Mouse (Mus musculus) liver, embryonic 14.5 days (tissue): ENCODE measurements around the gene Nsmce4a. TPM values are rescaled to one million over a fixed set of nuclear protein-coding genes. Genes with fewer than 3 reads are reported as not detected.

Experiments used
- ATAC-seq: fragments of 200-750 bp; cut with Nextera tagmentation; 2 replicates; pipeline ENCODE4 v1.8.0; 2017; ENCODE audit warnings: moderate number of reproducible peaks, mild to moderate bottlenecking, moderate library complexity; ENCODE audit not compliant: insufficient read depth
- DNase-seq, 3 experiments: peaks; one replicate each; pipeline ENCODE4 v3.0.0-alpha.2; 2012 to 2013; ENCODE audit warnings: low read depth in 3 of 3, low spot score in 3 of 3
- H3K27ac ChIP-seq: fragments of 300-500 bp; sonication (generic); 2 replicates; pipeline ENCODE4 v1.5.1; 2014; ENCODE audit warnings: moderate library complexity, mild to moderate bottlenecking, control low read depth, inconsistent platforms
- H3K27me3 ChIP-seq: fragments of 300-500 bp; sonication (generic); 2 replicates; pipeline ENCODE4 v1.6.1; 2014; ENCODE audit warnings: mild to moderate bottlenecking, low read length, moderate library complexity; ENCODE audit not compliant: control insufficient read depth, insufficient read depth
- H3K36me3 ChIP-seq: fragments of 300-500 bp; sonication (generic); replicated peaks from 2 replicates; pipeline ENCODE4 v1.6.1; 2014; ENCODE audit warnings: low read depth; ENCODE audit not compliant: control insufficient read depth, insufficient read depth
- H3K4me1 ChIP-seq, 2 experiments: fragments of 200-500 bp in 1 of 2; fragments of 300-500 bp in 1 of 2; sonication (generic) in 1 of 2; replicated peaks; 2 replicates each; pipeline ENCODE4 v1.6.1; 2012 to 2014; ENCODE audit warnings: antibody characterized with exemption in 1 of 2, inconsistent platforms in 1 of 2, low read length in 1 of 2; ENCODE audit not compliant: control insufficient read depth in 2 of 2, insufficient read depth in 2 of 2
- H3K4me2 ChIP-seq: fragments of 300-500 bp; sonication (generic); 2 replicates; pipeline ENCODE4 v1.6.1; 2014; ENCODE audit warnings: low read depth, mild to moderate bottlenecking, control low read depth, moderate library complexity
- H3K4me3 ChIP-seq, 2 experiments: fragments of 200-500 bp in 1 of 2; fragments of 300-500 bp in 1 of 2; sonication (generic) in 1 of 2; 2 replicates each; pipeline ENCODE4 v1.5.1; 2012 to 2014; ENCODE audit warnings: low read depth in 2 of 2, low read length in 2 of 2, mild to moderate bottlenecking in 2 of 2, control low read depth in 1 of 2, inconsistent platforms in 1 of 2, moderate library complexity in 1 of 2; ENCODE audit not compliant: insufficient read depth in 1 of 2
- H3K9ac ChIP-seq: fragments of 300-500 bp; sonication (generic); replicated peaks from 2 replicates; pipeline ENCODE4 v1.6.1; 2014; ENCODE audit warnings: mild to moderate bottlenecking, control low read depth, moderate library complexity
- H3K9me3 ChIP-seq: fragments of 300-500 bp; sonication (generic); 2 replicates; pipeline ENCODE4 v1.6.1; 2016; ENCODE audit warnings: low read length, mixed read lengths; ENCODE audit not compliant: control insufficient read depth
- CTCF ChIP-seq: IDR thresholded peaks from 2 replicates; pipeline ENCODE4 v1.5.1; 2016; ENCODE audit warnings: antibody characterized with exemption, low read depth, control low read depth
- EP300 ChIP-seq: IDR thresholded peaks from 2 replicates; pipeline ENCODE4 v1.6.1; 2016; ENCODE audit warnings: antibody characterized with exemption, low read depth
- WGBS: fragments of 180-500 bp; shearing (Covaris S2); extraction: QIAGEN DNeasy Blood & Tissue Kit; methylation state at CpG from one replicate; pipeline ENCODE4 v1.1.7; 2014; ENCODE audit not compliant: insufficient replicate concordance; 5-methylcytosine and 5-hydroxymethylcytosine counted together
- polyA plus RNA-seq, 2 experiments: library from polyadenylated mRNA; depleted of rRNA in 1 of 2; stranded (reverse) in 1 of 2; unstranded in 1 of 2; fragments of >200 nt; fragmentation: Nextera tagmentation in 1 of 2; extraction: Ambion mirVana in 1 of 2; gene quantifications; 2 replicates each; pipeline versions ENCODE4 v1.2.1 to v1.2.3; 2012 to 2014

Nsmce4a gene
- polyA plus RNA-seq, 2 experiments = 53.2 to 115 TPM

DNA sequence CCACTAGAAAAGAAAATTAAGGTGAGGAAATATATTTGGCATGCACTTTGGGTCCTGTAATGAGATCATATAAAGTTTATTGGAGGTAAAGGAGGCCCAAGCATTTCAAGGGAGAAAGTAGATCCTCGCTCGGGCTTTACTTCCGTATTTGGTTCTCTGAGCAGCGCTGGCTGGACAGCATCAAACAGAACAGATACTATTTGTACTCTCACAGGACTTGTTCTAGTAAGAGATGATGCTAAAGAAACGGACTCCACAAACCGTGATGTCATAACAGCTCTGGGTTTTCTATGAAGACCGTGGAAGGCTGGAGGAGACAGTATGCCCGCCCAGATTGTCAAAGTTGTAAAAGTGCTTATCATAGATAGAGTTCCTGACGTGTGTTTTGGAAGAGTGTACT is 45.6 kb downstream of the Nsmce4a start:
- ATAC-seq (no peak), DNase-seq (no peak)
- peaks cover 17% of the 10 kb centered on the region for H3K36me3 ChIP-seq
- H3K27ac ChIP-seq = no peak overlapping the region
- no peaks in the 10 kb centered on the region for H3K9me3 ChIP-seq
- no peaks in the 10 kb centered on the region; a peak in 1 of 4 replicates for H3K4me1 ChIP-seq
- no peak overlapping the region for H3K9ac ChIP-seq
- no peak overlapping the region for H3K4me2 ChIP-seq
- WGBS = 70% methylated on average over 9 of the region's 9 CpGs
- no peak for TF ChIP-seq EP300
- no peak for TF ChIP-seq CTCF
- H3K4me3 ChIP-seq = no peak overlapping the region
- H3K27me3 ChIP-seq = no peaks in the 10 kb centered on the region

GRCm38 (mm10) chr7:130523451-130523850 is 49.5 kb downstream of the Nsmce4a start:
- H3K36me3 ChIP-seq = no peaks in the 10 kb centered on the region
- no peaks in the 10 kb centered on the region for H3K27me3 ChIP-seq
- H3K9ac ChIP-seq = no peak overlapping the region
- no peak overlapping the region for H3K4me2 ChIP-seq
- DNase-seq (no peak), ATAC-seq (no peak)
- peaks cover 6 to 10% of the 10 kb centered on the region in 2 experiments for H3K4me1 ChIP-seq
- TF ChIP-seq EP300 (no peak), CTCF (no peak)
- no peak overlapping the region for H3K27ac ChIP-seq
- no peaks in the 10 kb centered on the region for H3K9me3 ChIP-seq
- H3K4me3 ChIP-seq = no peak overlapping the region
- WGBS = 59% methylated on average over 8 of the region's 8 CpGs

- Histone ChIP-seq H3K9ac (no peak overlapping the region), H3K36me3 (no peaks in the 10 kb centered on the region; the same call in 1 of the 2 replicates), H3K9me3 (no peaks in the 10 kb centered on the region), H3K27ac (peak overlapping the region; percentile 36), H3K27me3 (no peaks in the 10 kb centered on the region), H3K4me2 (peak overlapping the region; percentile 81), H3K4me1 (peaks cover 9 to 19% of the 10 kb centered on the region in 2 experiments), H3K4me3 (no peak overlapping the region)
- ATAC-seq = peak; percentile 7; the same call in 1 of the 2 replicates
- 52% methylated on average over 14 of the region's 14 CpGs for WGBS
- DNase-seq = peak in 2 of 3 experiments; percentile 39 to 47
- TF ChIP-seq CTCF (no peak), EP300 (peak; percentile 82)
Observed at GRCm38 (mm10) chr7:130520812-130521422, 52.0 kb downstream of the Nsmce4a start.

GRCm38 (mm10) chr7:130520049-130520425 is 52.9 kb downstream of the Nsmce4a start, which contains the start of gene Ate1:
Ate1 (minus strand) TSS chr7:130520369.
- 21% methylated on average over 20 of the region's 20 CpGs for WGBS
- H3K4me1 ChIP-seq = peaks cover 9 to 19% of the 10 kb centered on the region in 2 experiments
- peak within 1 kb of the TSS; percentile 86 to 89 for H3K4me3 ChIP-seq
- TF ChIP-seq CTCF = no peak
- no peak for TF ChIP-seq EP300
- H3K27ac ChIP-seq = peak within 1 kb of the TSS; percentile 36
- no peaks in the 10 kb centered on the region; the same call in none of the 2 replicates for H3K36me3 ChIP-seq
- DNase-seq (no peak), ATAC-seq (no peak)
- no peaks in the 10 kb centered on the region for H3K9me3 ChIP-seq
- H3K27me3 ChIP-seq = no peaks in the 10 kb centered on the region
- peak within 1 kb of the TSS; percentile 81 for H3K4me2 ChIP-seq
- peak within 1 kb of the TSS; percentile 94 for H3K9ac ChIP-seq

DNA sequence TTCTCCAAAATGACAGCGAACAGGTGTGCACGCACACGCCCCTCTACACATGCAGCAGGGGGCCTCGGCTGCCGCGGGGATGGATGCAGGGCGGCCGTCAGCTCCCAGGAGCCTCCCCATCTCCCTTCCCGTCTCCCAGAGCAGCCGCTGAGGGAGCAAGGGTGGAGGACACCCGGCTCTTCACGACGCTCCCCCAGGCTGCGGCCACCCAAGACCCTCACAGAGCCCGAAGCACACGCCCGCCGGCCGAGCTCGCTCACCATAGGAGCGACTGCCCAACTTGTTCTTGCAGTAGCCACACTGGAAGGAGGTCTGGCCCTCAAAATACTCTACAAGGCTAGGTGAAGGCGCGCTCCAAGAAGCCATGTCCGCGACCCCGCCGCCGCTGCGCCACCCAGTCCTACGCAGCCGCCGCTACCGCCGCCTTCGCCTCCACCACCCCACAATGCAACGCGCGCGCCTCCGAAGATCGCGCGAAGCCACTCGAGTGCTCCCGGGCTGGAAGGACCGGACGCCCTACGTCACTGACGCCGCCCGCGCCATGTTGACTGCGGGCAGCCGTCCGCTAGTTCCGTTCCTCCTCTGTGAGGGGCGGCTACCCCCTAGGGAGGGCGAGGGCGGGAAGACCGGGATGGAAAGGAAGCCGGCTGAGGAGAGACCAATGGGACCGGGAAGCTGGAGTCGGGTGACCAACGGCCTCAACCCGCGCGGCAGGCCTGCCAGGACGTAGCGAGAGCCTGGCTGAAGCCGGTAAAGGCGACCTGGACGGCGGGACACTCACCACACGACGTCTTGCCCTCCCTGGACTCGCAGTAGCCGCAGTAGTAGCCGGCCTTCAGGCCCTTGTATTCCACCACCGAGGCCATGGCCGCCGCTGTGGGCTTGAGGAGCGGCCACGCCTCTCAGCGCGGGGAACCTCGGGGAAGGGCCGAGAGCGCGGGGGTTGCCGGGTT is 53.5 kb downstream of the Nsmce4a start:
- WGBS = under 1% methylated on average over 89 of the region's 90 CpGs
- Histone ChIP-seq H3K4me2 (peak overlapping the region; percentile 81), H3K27ac (peak overlapping the region; percentile 36), H3K27me3 (no peaks in the 10 kb centered on the region), H3K4me3 (peak overlapping the region; percentile 86 to 89), H3K36me3 (no peaks in the 10 kb centered on the region; the same call in none of the 2 replicates), H3K4me1 (peaks cover 9 to 19% of the 10 kb centered on the region in 2 experiments), H3K9me3 (no peaks in the 10 kb centered on the region), H3K9ac (peak overlapping the region; percentile 94)
- DNase-seq (peak; percentile 85 to 87 (median 85)), ATAC-seq (peak; percentile 93)
- TF ChIP-seq EP300 = no peak
- TF ChIP-seq CTCF = peak; percentile 34
